Mouse (Mus musculus) hindbrain, embryonic 11.5 days (tissue): ENCODE data around the gene Zfp760. TPM values are rescaled to one million over a fixed set of nuclear protein-coding genes. Genes with fewer than 3 reads are reported as not detected.
A peak's percentile ranks its signal among the peaks of the same experiment; 100 is the strongest.
"Not testable (repeated sequence)": the region's sequence is repeated elsewhere in the genome, so short reads cannot be mapped to it uniquely, and the experiment has no call there.

ENCODE experiments used
- ATAC-seq: fragments of 200-750 bp; cut with Nextera tagmentation; 2 replicates; pipeline ENCODE4 v1.8.0; 2017; ENCODE audit warnings: mild to moderate bottlenecking, moderate TSS enrichment, moderate library complexity; ENCODE audit not compliant: low FRiP score
- DNase-seq: peaks from one replicate; pipeline ENCODE4 v3.0.0-alpha.2; 2015; ENCODE audit warnings: low spot score
- H3K27ac ChIP-seq: fragments of 300-500 bp; sonication (generic); 2 replicates; pipeline ENCODE4 v1.5.1; 2014; ENCODE audit warnings: mild to moderate bottlenecking, low read depth, low read length
- H3K27me3 ChIP-seq: fragments of 300-500 bp; sonication (generic); 2 replicates; pipeline ENCODE4 v1.6.1; 2014; ENCODE audit warnings: mild to moderate bottlenecking, low read length, moderate library complexity, mixed read lengths; ENCODE audit not compliant: control insufficient read depth, insufficient read depth
- H3K36me3 ChIP-seq: fragments of 300-500 bp; sonication (generic); 2 replicates; pipeline ENCODE4 v1.6.1; 2014; ENCODE audit warnings: mild to moderate bottlenecking, low read length, moderate library complexity, mixed read lengths; ENCODE audit not compliant: control insufficient read depth, insufficient read depth
- H3K4me1 ChIP-seq: fragments of 300-500 bp; sonication (generic); replicated peaks from 2 replicates; pipeline ENCODE4 v1.6.1; 2014; ENCODE audit warnings: low read length, mixed read lengths; ENCODE audit not compliant: control insufficient read depth, insufficient read depth
- H3K4me2 ChIP-seq: fragments of 300-500 bp; sonication (generic); replicated peaks from 2 replicates; pipeline ENCODE4 v1.6.1; 2014; ENCODE audit warnings: mild to moderate bottlenecking, low read depth, low read length
- H3K4me3 ChIP-seq: fragments of 300-500 bp; sonication (generic); 2 replicates; pipeline ENCODE4 v1.5.1; 2014; ENCODE audit warnings: low read depth, low read length
- H3K9ac ChIP-seq: fragments of 300-500 bp; sonication (generic); 2 replicates; pipeline ENCODE4 v1.6.1; 2014; ENCODE audit warnings: low read depth, low read length
- H3K9me3 ChIP-seq: fragments of 300-500 bp; sonication (generic); 2 replicates; pipeline ENCODE4 v1.6.1; 2016; ENCODE audit warnings: low read length; ENCODE audit not compliant: control insufficient read depth
- WGBS: fragments of 180-500 bp; shearing (Covaris S2); extraction: QIAGEN DNeasy Blood & Tissue Kit; methylation state at CpG from one replicate; pipeline ENCODE4 v1.1.7; 2014; 5-methylcytosine and 5-hydroxymethylcytosine counted together
- polyA plus RNA-seq: library from polyadenylated mRNA; unstranded; fragments of >200 nt; fragmentation: Nextera tagmentation; extraction: Ambion mirVana; gene quantifications from 2 replicates; pipeline ENCODE4 v1.2.1, GENCODE M21; 2014

Zfp760 gene
- polyA plus RNA-seq, 1 experiment from 2014 or later: 24.7 TPM

DNA sequence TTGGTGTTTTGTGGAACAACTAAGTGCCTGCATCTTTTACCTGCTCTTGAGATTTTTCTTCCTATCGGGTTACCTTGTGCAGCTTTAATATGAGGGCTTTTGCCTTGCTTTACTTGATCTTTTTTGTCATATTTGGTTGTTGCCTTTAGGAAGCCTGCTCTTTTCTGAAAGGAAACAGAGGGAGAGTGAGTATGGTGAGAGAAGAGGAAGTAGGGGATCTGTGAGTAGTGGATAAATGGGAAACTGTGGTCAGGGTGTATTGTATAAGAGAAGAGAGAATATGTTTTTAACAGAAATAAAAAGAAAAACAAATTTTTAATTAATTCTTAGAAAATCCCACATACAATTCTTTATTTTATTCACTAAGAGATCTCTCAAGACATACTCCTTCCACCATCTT, 4.1 kb upstream of the Zfp760 start:
- H3K36me3 ChIP-seq: no peaks in the 10 kb centered on the region
- no peaks in the 10 kb centered on the region for H3K9me3 ChIP-seq
- H3K4me1 ChIP-seq: no peaks in the 10 kb centered on the region
- DNase-seq (no peak), ATAC-seq (no peak)
- no peak overlapping the region for H3K27ac ChIP-seq
- 80% methylated on average over 1 of the region's 1 CpGs for WGBS
- no peak overlapping the region for H3K9ac ChIP-seq
- H3K4me3 ChIP-seq: no peak overlapping the region
- H3K4me2 ChIP-seq: no peak overlapping the region
- H3K27me3 ChIP-seq: no peaks in the 10 kb centered on the region

DNA sequence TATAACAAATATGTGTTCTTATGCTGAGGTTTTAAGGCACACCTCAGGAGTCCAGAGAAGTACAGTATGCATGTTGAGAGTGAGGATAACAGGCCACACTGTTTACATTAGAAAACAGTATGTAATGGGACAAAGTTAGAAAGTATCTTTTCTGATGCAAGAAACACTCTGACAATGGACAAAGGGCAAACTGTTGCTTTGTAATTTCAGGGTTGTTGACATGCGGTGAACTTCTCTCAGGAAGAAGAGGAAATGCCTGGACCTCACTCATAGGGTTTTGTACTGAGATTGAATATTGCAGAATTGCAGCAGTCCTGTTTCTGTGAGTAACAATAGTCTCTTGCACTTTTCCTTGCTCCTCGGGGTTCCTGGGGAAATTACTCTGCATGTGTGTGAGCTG, 860 bp downstream of the Zfp760 start:
- Histone ChIP-seq H3K4me1 (no peaks in the 10 kb centered on the region), H3K27ac (no peak overlapping the region), H3K27me3 (no peaks in the 10 kb centered on the region), H3K4me3 (peak overlapping the region; percentile 64), H3K4me2 (peak overlapping the region; percentile 53), H3K9me3 (no peaks in the 10 kb centered on the region), H3K9ac (peak overlapping the region; percentile 87; the same call in 1 of the 2 replicates), H3K36me3 (no peaks in the 10 kb centered on the region)
- DNase-seq: peak; percentile 8
- ATAC-seq: no peak
- 47% methylated on average over 2 of the region's 2 CpGs for WGBS

DNA sequence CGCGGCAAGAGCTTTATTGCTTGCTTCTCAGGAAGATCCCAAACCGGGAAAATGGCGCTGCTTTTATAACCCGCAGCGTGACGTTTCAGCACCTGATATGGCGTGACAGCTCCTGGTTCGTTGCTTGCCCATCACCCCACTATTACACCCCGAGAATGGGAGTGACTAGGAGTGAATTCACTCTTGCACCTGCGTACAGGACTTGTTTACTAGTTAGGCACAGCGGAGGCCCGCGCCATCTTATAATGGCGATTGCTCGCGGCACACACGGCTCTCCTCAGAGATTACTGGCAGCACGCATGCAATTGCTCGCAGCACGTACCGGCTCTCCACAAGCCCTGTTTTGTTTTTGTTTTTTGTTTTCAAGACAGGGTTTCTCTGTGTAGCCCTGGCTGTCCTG, 23.0 kb downstream of the Zfp760 start, which contains the start of gene Zfp229:
Gene Zfp229, plus strand, starts transcription at position 301 of the 400 bp plus-strand sequence.
- not testable (repeated sequence) for H3K9ac ChIP-seq, ATAC-seq, H3K4me1 ChIP-seq, H3K27ac ChIP-seq, H3K36me3 ChIP-seq, H3K27me3 ChIP-seq, H3K4me3 ChIP-seq, H3K9me3 ChIP-seq, DNase-seq, H3K4me2 ChIP-seq
- 96% methylated on average over 6 of the region's 22 CpGs for WGBS

- Histone ChIP-seq H3K27ac (peak overlapping the region; percentile 56; the same call in 1 of the 2 replicates), H3K27me3 (no peaks in the 10 kb centered on the region), H3K4me1 (no peaks in the 10 kb centered on the region), H3K36me3 (no peaks in the 10 kb centered on the region), H3K4me3 (peak overlapping the region; percentile 58; the same call in 1 of the 2 replicates), H3K4me2 (peak overlapping the region; percentile 36), H3K9ac (peak overlapping the region; percentile 69), H3K9me3 (no peaks in the 10 kb centered on the region)
- DNase-seq: no peak
- peak; percentile 31 for ATAC-seq
- WGBS: 88% methylated on average over 4 of the region's 4 CpGs
These were observed 25.5 kb downstream of the Zfp760 start for GRCm38 (mm10) chr17:21733049-21733448.

DNA sequence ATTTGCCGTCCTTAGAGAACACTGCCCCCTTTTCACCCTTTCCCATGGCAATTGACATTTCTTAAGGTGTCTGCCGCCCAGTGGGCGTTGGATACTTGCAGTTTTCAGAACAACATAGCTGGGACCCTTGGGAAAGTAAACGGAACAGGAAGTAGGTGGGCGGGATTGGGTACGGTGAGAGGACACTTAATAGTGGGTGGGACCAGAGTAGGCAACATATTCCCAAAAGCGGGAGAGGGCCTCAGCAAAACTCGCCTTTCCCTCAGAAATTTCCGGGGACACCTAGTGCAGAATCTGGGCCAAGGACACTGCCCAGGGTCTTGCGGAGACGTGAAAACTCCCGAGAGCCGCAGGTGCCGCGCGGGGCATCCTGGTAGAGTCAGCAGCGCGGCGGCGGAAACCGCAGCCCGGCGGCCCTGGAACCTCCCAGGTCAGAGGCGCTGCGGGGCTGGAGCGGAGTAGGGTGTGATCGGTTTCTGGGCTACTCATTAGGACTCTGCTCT, 26.0 kb downstream of the Zfp760 start:
- Histone ChIP-seq H3K4me1 (no peaks in the 10 kb centered on the region), H3K27me3 (no peaks in the 10 kb centered on the region), H3K27ac (peak overlapping the region; percentile 56), H3K9ac (peak overlapping the region; percentile 69), H3K9me3 (no peaks in the 10 kb centered on the region), H3K4me3 (peak overlapping the region; percentile 58), H3K36me3 (no peaks in the 10 kb centered on the region), H3K4me2 (peak overlapping the region; percentile 36)
- under 1% methylated on average over 27 of the region's 27 CpGs for WGBS
- peak; percentile 99 for ATAC-seq
- peak; percentile 87 for DNase-seq

- Histone ChIP-seq H3K27ac (no peak overlapping the region), H3K9me3 (no peaks in the 10 kb centered on the region), H3K4me3 (no peak overlapping the region), H3K36me3 (no peaks in the 10 kb centered on the region), H3K27me3 (no peaks in the 10 kb centered on the region), H3K9ac (no peak overlapping the region), H3K4me2 (no peak overlapping the region), H3K4me1 (no peaks in the 10 kb centered on the region)
- ATAC-seq (no peak), DNase-seq (no peak)
- WGBS: 65% methylated on average over 2 of the region's 2 CpGs
These were observed 45.2 kb downstream of the Zfp760 start for GRCm38 (mm10) chr17:21752791-21753190.

DNA sequence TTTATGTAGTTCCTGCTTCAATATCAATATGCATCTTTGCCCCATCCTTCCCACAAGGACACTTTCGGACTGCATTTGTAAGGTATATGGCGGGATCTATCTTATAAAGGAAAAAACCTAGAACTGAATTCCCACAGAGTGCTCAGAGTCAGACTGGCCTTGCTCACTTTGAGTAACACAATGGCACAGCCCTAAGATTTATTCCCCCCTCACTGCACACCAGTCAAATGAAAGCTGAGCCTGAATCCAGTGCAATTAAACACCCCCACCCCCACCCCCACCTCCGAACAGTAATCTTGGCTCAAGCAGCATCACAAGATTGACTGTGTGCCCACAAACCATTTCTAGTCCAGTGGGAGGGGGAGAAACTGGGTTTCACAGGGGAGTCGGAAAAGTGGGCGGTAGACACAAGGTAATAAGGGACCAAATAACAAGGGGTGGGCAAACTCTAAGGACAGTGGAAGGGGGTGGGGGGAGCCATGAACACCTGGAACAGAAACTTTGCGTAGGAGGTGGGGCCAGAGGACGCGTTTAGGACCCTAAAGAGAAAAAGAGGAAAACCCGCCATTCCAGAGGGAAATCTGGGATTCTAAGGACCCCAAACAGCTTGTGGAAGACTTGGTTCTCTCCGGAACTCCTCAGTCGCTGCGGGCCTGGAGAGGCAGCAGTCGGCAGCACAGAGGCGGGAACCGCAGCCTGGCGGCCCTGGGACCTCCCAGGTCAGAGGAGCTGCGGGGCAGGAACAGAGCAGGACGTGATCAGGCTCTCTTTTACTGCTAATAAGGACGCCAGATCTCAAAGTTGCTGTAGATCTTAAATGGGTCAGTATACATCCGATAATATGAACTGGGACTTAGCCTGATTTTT, 46.0 kb downstream of the Zfp760 start:
- Histone ChIP-seq H3K4me3 (peak overlapping the region; percentile 27), H3K9me3 (no peaks in the 10 kb centered on the region), H3K4me1 (no peaks in the 10 kb centered on the region), H3K9ac (peak overlapping the region; percentile 49; the same call in 1 of the 2 replicates), H3K4me2 (peak overlapping the region; percentile 47), H3K27me3 (no peaks in the 10 kb centered on the region), H3K27ac (no peak overlapping the region), H3K36me3 (no peaks in the 10 kb centered on the region)
- ATAC-seq: peak; percentile 56; the same call in 1 of the 2 replicates
- DNase-seq: peak; percentile 36
- WGBS: 16% methylated on average over 20 of the region's 20 CpGs

DNA sequence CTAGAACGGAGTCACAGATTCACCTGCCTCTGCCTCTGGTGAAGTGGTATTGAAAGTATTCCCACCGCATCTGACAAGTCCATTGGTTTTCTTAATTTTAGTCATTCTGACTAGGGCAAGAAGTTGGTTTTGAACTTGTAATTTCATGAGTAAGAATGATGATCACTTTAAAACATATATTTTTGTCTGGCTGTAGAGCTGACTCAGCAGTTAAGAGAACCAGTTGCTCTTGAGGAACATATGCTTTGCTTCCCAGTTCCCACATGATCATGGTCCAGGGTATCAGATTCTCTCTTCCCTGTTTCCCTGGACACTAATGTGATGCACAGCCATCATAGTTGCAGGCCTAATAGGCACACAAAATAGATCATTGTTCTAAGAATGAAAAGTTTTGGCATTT, 62.8 kb downstream of the Zfp760 start:
- H3K27me3 ChIP-seq: no peaks in the 10 kb centered on the region
- no peaks in the 10 kb centered on the region for H3K9me3 ChIP-seq
- 87% methylated on average over 2 of the region's 2 CpGs for whole genome bisulfite sequencing
- H3K4me3 ChIP-seq: no peak overlapping the region
- no peak overlapping the region for H3K4me2 ChIP-seq
- no peak overlapping the region for H3K27ac ChIP-seq
- no peaks in the 10 kb centered on the region for H3K4me1 ChIP-seq
- H3K36me3 ChIP-seq: no peaks in the 10 kb centered on the region
- ATAC-seq (no peak), DNase-seq (no peak)
- no peak overlapping the region for H3K9ac ChIP-seq
